Mouse (Mus musculus): ENCODE data around the gene Cmtm2a. TPM values are rescaled to one million over a fixed set of nuclear protein-coding genes. Genes with fewer than 3 reads are reported as not detected.

Gene Cmtm2a
- total and polyA plus RNA-seq, 3 experiments = 0.10 TPM; not detected in 2

DNA sequence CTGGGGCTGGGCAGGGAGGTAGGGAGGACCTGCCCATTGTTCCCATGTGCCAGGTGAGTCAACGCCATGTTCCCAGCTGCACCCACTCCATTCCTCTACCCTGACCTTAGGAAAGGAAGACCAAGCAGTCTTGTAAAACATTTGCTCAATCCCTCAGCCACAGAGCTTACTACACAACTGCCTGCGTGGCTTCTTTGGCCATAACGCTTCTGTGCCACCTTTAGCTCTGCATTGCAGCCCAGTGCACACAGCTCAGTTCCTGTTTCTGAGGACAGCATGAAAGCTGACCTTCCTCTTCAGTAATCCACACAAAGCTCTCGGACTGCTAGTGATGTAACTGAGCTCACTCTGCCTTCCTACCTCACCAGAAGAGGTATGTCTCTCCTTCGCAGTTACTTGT is 60.1 kb downstream of the Cmtm2a start:
- no peaks in the 10 kb centered on the region for H3K27me3 ChIP-seq (ENCODE audit: control insufficient read depth, insufficient read depth, low read length)
- WGBS = 97% methylated on average over 5 of the region's 5 CpGs
- TF ChIP-seq POLR2A (IDR thresholded peaks at IDR 0.05; ENCODE audit: insufficient read depth, low read depth, low read length) = no peak
- TF ChIP-seq EP300 (IDR thresholded peaks at IDR 0.05; ENCODE audit: insufficient read depth, low read depth, low read length) = no peak
- no peak for TF ChIP-seq CTCF (IDR thresholded peaks at IDR 0.05)
- H3K4me1 ChIP-seq (ENCODE audit: control insufficient read depth, insufficient read depth, low read length) = no peaks in the 10 kb centered on the region
- no peak overlapping the region for H3K4me3 ChIP-seq
- no peak overlapping the region for H3K9ac ChIP-seq (ENCODE audit: low read depth, low read length)
- intact Hi-C loops (cut with DNase I) = no loop called here
- H3K27ac ChIP-seq = no peak overlapping the region
- no peaks in the 10 kb centered on the region for H3K79me2 ChIP-seq (replicated peaks; ENCODE audit: control insufficient read depth, insufficient read depth, low read length)
- DNase-seq = no peak
- H3K36me3 ChIP-seq (ENCODE audit: control insufficient read depth, insufficient read depth, low read length) = no peaks in the 10 kb centered on the region

DNA sequence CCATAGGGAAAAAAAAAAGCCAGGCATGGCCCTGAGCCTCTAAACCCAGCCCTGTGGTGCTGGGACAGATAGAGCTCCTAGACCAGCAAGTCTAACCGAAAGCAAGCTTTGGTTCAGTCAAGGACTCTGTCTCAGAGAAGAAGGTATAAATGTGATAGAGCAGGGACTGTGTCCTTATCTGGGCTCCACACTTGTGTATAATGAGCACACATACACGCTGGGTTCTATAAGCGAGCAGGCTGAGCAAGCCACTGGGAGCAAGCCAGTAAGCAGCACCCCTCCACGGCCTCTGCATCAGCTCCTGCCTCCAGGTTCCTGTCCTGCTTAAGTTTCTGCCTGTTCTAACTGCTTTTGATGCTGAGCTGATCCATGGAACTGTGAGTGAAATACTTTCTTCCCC is 60.9 kb downstream of the Cmtm2a start:
- Histone ChIP-seq H3K79me2 (replicated peaks; ENCODE audit: control insufficient read depth, insufficient read depth, low read length) (no peaks in the 10 kb centered on the region), H3K4me1 (ENCODE audit: control insufficient read depth, insufficient read depth, low read length) (no peaks in the 10 kb centered on the region), H3K27ac (no peak overlapping the region), H3K4me3 (no peak overlapping the region), H3K9ac (ENCODE audit: low read depth, low read length) (no peak overlapping the region), H3K36me3 (ENCODE audit: control insufficient read depth, insufficient read depth, low read length) (no peaks in the 10 kb centered on the region), H3K27me3 (ENCODE audit: control insufficient read depth, insufficient read depth, low read length) (no peaks in the 10 kb centered on the region)
- 95% methylated on average over 4 of the region's 4 CpGs for WGBS
- intact Hi-C loops (cut with DNase I) = no loop called here
- TF ChIP-seq CTCF (IDR thresholded peaks at IDR 0.05) = no peak
- TF ChIP-seq POLR2A (IDR thresholded peaks at IDR 0.05; ENCODE audit: insufficient read depth, low read depth, low read length) = no peak
- no peak for TF ChIP-seq EP300 (IDR thresholded peaks at IDR 0.05; ENCODE audit: insufficient read depth, low read depth, low read length)
- DNase-seq = no peak

Other genes starting within 250 kb of the Cmtm2a start
- gene Cdh5, start 191.6 kb downstream of the Cmtm2a start, total RNA-seq (2021) = 100 to 1,000 TPM; 112 to 115 TPM
- gene Cdh5, start 191.6 kb downstream of the Cmtm2a start, polyA plus RNA-seq (2012; rRNA removed) = 113 and 128 TPM in 2 replicates
- 1 to 10 TPM in 1 of 2 experiments, under 1 TPM in 1; 0.91 to 1.8 TPM for gene Bean1, start 122.7 kb downstream of the Cmtm2a start, total RNA-seq (2021)
- 4.0 and 4.1 TPM in 2 replicates for gene Bean1, start 122.7 kb downstream of the Cmtm2a start, polyA plus RNA-seq (2012; rRNA removed)
- 1 to 10 TPM; 6.1 to 8.7 TPM for gene Tk2, start 44.6 kb downstream of the Cmtm2a start, total RNA-seq (2021)
- 9.8 and 10.6 TPM in 2 replicates for gene Tk2, start 44.6 kb downstream of the Cmtm2a start, polyA plus RNA-seq (2012; rRNA removed)
- gene Cklf, start 42.3 kb downstream of the Cmtm2a start, total RNA-seq (2021) = 1 to 10 TPM; 3.2 to 3.5 TPM
- 2.8 and 3.7 TPM in 2 replicates for gene Cklf, start 42.3 kb downstream of the Cmtm2a start, polyA plus RNA-seq (2012; rRNA removed)
- gene Gm45711, start 16.9 kb upstream of the Cmtm2a start, total RNA-seq (2021) = not detected
- gene Gm45711, start 16.9 kb upstream of the Cmtm2a start, polyA plus RNA-seq (2012; rRNA removed) = not detected in 2 replicates
- not detected for gene Cmtm1, start 17.0 kb upstream of the Cmtm2a start, total RNA-seq (2021)
- gene Cmtm1, start 17.0 kb upstream of the Cmtm2a start, polyA plus RNA-seq (2012; rRNA removed) = not detected in 2 replicates
- not detected for gene Gm11020, start 28.4 kb upstream of the Cmtm2a start, total RNA-seq (2021)
- gene Gm11020, start 28.4 kb upstream of the Cmtm2a start, polyA plus RNA-seq (2012; rRNA removed) = not detected in 2 replicates
- not detected for gene Cmtm2b, start 29.0 kb upstream of the Cmtm2a start, total RNA-seq (2021)
- gene Cmtm2b, start 29.0 kb upstream of the Cmtm2a start, polyA plus RNA-seq (2012; rRNA removed) = 0.12 and 0.20 TPM in 2 replicates
- 10 to 100 TPM; 10.5 to 16.4 TPM for gene Cmtm3, start 46.2 kb upstream of the Cmtm2a start, total RNA-seq (2021)
- gene Cmtm3, start 46.2 kb upstream of the Cmtm2a start, polyA plus RNA-seq (2012; rRNA removed) = 39.1 and 44.1 TPM in 2 replicates
- 10 to 100 TPM; 10.0 to 11.4 TPM for gene Cmtm4, start 102.6 kb upstream of the Cmtm2a start, total RNA-seq (2021)
- 7.3 and 13.4 TPM in 2 replicates for gene Cmtm4, start 102.6 kb upstream of the Cmtm2a start, polyA plus RNA-seq (2012; rRNA removed)
- 100 to 1,000 TPM in 1 of 2 experiments, 10 to 100 TPM in 1; 86.8 to 107 TPM for gene Dync1li2, start 149.9 kb upstream of the Cmtm2a start, total RNA-seq (2021)
- 20.2 and 38.5 TPM in 2 replicates for gene Dync1li2, start 149.9 kb upstream of the Cmtm2a start, polyA plus RNA-seq (2012; rRNA removed)
- gene Terb1, start 216.7 kb upstream of the Cmtm2a start, total RNA-seq (2021) = not detected
- not detected in 2 replicates for gene Terb1, start 216.7 kb upstream of the Cmtm2a start, polyA plus RNA-seq (2012; rRNA removed)
- 10 to 100 TPM; 27.0 to 31.4 TPM for gene Nae1, start 241.5 kb upstream of the Cmtm2a start, total RNA-seq (2021)
- gene Nae1, start 241.5 kb upstream of the Cmtm2a start, polyA plus RNA-seq (2012; rRNA removed) = 11.0 and 28.0 TPM in 2 replicates
- gene Car7, start 241.5 kb upstream of the Cmtm2a start, total RNA-seq (2021) = 1 to 10 TPM; 2.0 to 2.9 TPM
- gene Car7, start 241.5 kb upstream of the Cmtm2a start, polyA plus RNA-seq (2012; rRNA removed) = 9.3 and 11.2 TPM in 2 replicates